Mouse (Mus musculus) telencephalon, adult 2 months (tissue): ENCODE data around the gene Phb2.

Source experiments
- DNase-seq: peaks from one replicate; pipeline ENCODE4 v3.0.0-alpha.2; 2011; ENCODE audit warnings: low read depth, low spot score

The Phb2 gene

GRCm38 (mm10) chr6:124722876-124723473, 10.8 kb downstream of the Phb2 start:
- no peak for DNase-seq

GRCm38 (mm10) chr6:124723541-124723940, 11.4 kb downstream of the Phb2 start:
- DNase-seq: no peak

GRCm38 (mm10) chr6:124724472-124724871, 12.3 kb downstream of the Phb2 start:
- no peak for DNase-seq

- DNase-seq: no peak
Observed at GRCm38 (mm10) chr6:124728621-124729020, 16.5 kb downstream of the Phb2 start.

- DNase-seq: no peak
Observed at GRCm38 (mm10) chr6:124729850-124730705, 17.9 kb downstream of the Phb2 start.

GRCm38 (mm10) chr6:124731038-124731437, 18.9 kb downstream of the Phb2 start:
- DNase-seq: no peak

- no peak for DNase-seq
Observed at GRCm38 (mm10) chr6:124732476-124733370, 20.6 kb downstream of the Phb2 start.

- no peak for DNase-seq
Observed at GRCm38 (mm10) chr6:124734417-124734816, 22.3 kb downstream of the Phb2 start.

- DNase-seq: no peak
Observed at GRCm38 (mm10) chr6:124737040-124737439, 24.9 kb downstream of the Phb2 start.

- no peak for DNase-seq
Observed at GRCm38 (mm10) chr6:124738511-124739023, 26.4 kb downstream of the Phb2 start, which contains the start of gene Ptpn6. Gene Ptpn6, minus strand, starts transcription at chr6:124738714.

GRCm38 (mm10) chr6:124739231-124739796, 27.2 kb downstream of the Phb2 start:
- no peak for DNase-seq

GRCm38 (mm10) chr6:124740211-124740887, 28.2 kb downstream of the Phb2 start:
- no peak for DNase-seq

- DNase-seq: peak; percentile 93
Observed at GRCm38 (mm10) chr6:124740888-124741761, 29.0 kb downstream of the Phb2 start, which contains the start of gene Grcc10. Gene Grcc10, minus strand, starts transcription at chr6:124741374.

- DNase-seq: no peak
Observed at GRCm38 (mm10) chr6:124741842-124742241, 29.7 kb downstream of the Phb2 start.

GRCm38 (mm10) chr6:124742839-124743514, 30.8 kb downstream of the Phb2 start:
- DNase-seq: no peak

GRCm38 (mm10) chr6:124743647-124744046, 31.5 kb downstream of the Phb2 start:
- no peak for DNase-seq

GRCm38 (mm10) chr6:124744755-124745321, 32.7 kb downstream of the Phb2 start:
- DNase-seq: no peak

GRCm38 (mm10) chr6:124745490-124746295, 33.6 kb downstream of the Phb2 start:
- DNase-seq: peak; percentile 89
